Mouse (Mus musculus) intestine, embryonic 15.5 days (tissue): ENCODE measurements around the gene Sucla2. TPM values are rescaled to one million over a fixed set of nuclear protein-coding genes. Genes with fewer than 3 reads are reported as not detected.
A peak's percentile ranks its signal among the peaks of the same experiment; 100 is the strongest.
"Not testable (repeated sequence)": the region's sequence is repeated elsewhere in the genome, so short reads cannot be mapped to it uniquely, and the experiment has no call there.

ENCODE experiments used
- ATAC-seq: fragments of 200-750 bp; cut with Nextera tagmentation; 2 replicates; pipeline ENCODE4 v1.8.0; 2017; ENCODE audit warnings: moderate TSS enrichment, moderate library complexity
- H3K27ac ChIP-seq: fragments of 300-500 bp; sonication (generic); 2 replicates; pipeline ENCODE4 v1.5.1; 2015; ENCODE audit warnings: mild to moderate bottlenecking, inconsistent platforms
- H3K27me3 ChIP-seq: fragments of 300-500 bp; sonication (generic); replicated peaks from 2 replicates; pipeline ENCODE4 v1.6.1; 2015; ENCODE audit warnings: inconsistent platforms
- H3K36me3 ChIP-seq: fragments of 300-500 bp; sonication (generic); 2 replicates; pipeline ENCODE4 v1.6.1; 2015; ENCODE audit warnings: inconsistent platforms
- H3K4me1 ChIP-seq: fragments of 300-500 bp; sonication (generic); replicated peaks from 2 replicates; pipeline ENCODE4 v1.6.1; 2015; ENCODE audit warnings: inconsistent platforms
- H3K4me2 ChIP-seq: fragments of 300-500 bp; sonication (generic); replicated peaks from 2 replicates; pipeline ENCODE4 v1.6.1; 2015; ENCODE audit warnings: mild to moderate bottlenecking, inconsistent platforms
- H3K4me3 ChIP-seq: fragments of 300-500 bp; sonication (generic); replicated peaks from 2 replicates; pipeline ENCODE4 v1.5.1; 2015; ENCODE audit warnings: inconsistent platforms
- H3K9ac ChIP-seq: fragments of 300-500 bp; sonication (generic); 2 replicates; pipeline ENCODE4 v1.6.1; 2015; ENCODE audit warnings: inconsistent platforms
- H3K9me3 ChIP-seq: fragments of 300-500 bp; sonication (generic); 2 replicates; pipeline ENCODE4 v1.6.1; 2016; ENCODE audit warnings: inconsistent platforms
- WGBS: fragments of 180-500 bp; shearing (Covaris S2); methylation state at CpG from one replicate; pipeline ENCODE4 v1.1.7; 2015; 5-methylcytosine and 5-hydroxymethylcytosine counted together
- polyA plus RNA-seq: library from polyadenylated mRNA; unstranded; fragments of >200 nt; fragmentation: Nextera tagmentation; extraction: Ambion mirVana; gene quantifications from 2 replicates; pipeline ENCODE4 v1.2.1, GENCODE M21; 2015

Gene Sucla2
- polyA plus RNA-seq, 1 experiment from 2014 or later, result 132 TPM

GRCm38 (mm10) chr14:73533755-73534465, 8.8 kb downstream of the Sucla2 start:
- H3K4me1 ChIP-seq, result no peaks in the 10 kb centered on the region
- no peaks in the 10 kb centered on the region for H3K27me3 ChIP-seq
- 68% methylated on average over 6 of the region's 6 CpGs for WGBS
- no peak overlapping the region for H3K9ac ChIP-seq
- H3K9me3 ChIP-seq, result no peaks in the 10 kb centered on the region
- ATAC-seq, result no peak
- no peak overlapping the region for H3K4me2 ChIP-seq
- no peak overlapping the region for H3K27ac ChIP-seq
- H3K36me3 ChIP-seq, result no peaks in the 10 kb centered on the region
- H3K4me3 ChIP-seq, result no peak overlapping the region

GRCm38 (mm10) chr14:73535641-73536040, 10.5 kb downstream of the Sucla2 start:
- Histone ChIP-seq H3K36me3 (no peaks in the 10 kb centered on the region), H3K4me2 (no peak overlapping the region), H3K4me3 (no peak overlapping the region), H3K9ac (no peak overlapping the region), H3K9me3 (no peaks in the 10 kb centered on the region), H3K27ac (no peak overlapping the region), H3K4me1 (no peaks in the 10 kb centered on the region), H3K27me3 (no peaks in the 10 kb centered on the region)
- 88% methylated on average over 2 of the region's 2 CpGs for WGBS
- no peak for ATAC-seq

GRCm38 (mm10) chr14:73543781-73544180, 18.7 kb downstream of the Sucla2 start:
- Histone ChIP-seq H3K27me3 (no peaks in the 10 kb centered on the region), H3K4me2 (no peak overlapping the region), H3K36me3 (no peaks in the 10 kb centered on the region), H3K27ac (no peak overlapping the region), H3K9ac (no peak overlapping the region), H3K4me3 (no peak overlapping the region), H3K4me1 (no peaks in the 10 kb centered on the region), H3K9me3 (no peaks in the 10 kb centered on the region)
- ATAC-seq, result no peak
- WGBS, result 80% methylated on average over 6 of the region's 6 CpGs

- no peaks in the 10 kb centered on the region; the same call in 1 of the 2 replicates for H3K4me1 ChIP-seq
- ATAC-seq, result no peak
- H3K9ac ChIP-seq, result no peak overlapping the region
- H3K9me3 ChIP-seq, result no peaks in the 10 kb centered on the region
- no peak overlapping the region for H3K4me2 ChIP-seq
- 64% methylated on average over 4 of the region's 4 CpGs for WGBS
- H3K4me3 ChIP-seq, result no peak overlapping the region
- no peak overlapping the region for H3K27ac ChIP-seq
- no peaks in the 10 kb centered on the region for H3K27me3 ChIP-seq
- H3K36me3 ChIP-seq, result no peaks in the 10 kb centered on the region
Observed at GRCm38 (mm10) chr14:73547034-73547433, 21.9 kb downstream of the Sucla2 start.

GRCm38 (mm10) chr14:73548051-73548450, 22.9 kb downstream of the Sucla2 start, which contains the start of gene Nudt15:
Gene Nudt15, minus strand, starts transcription at chr14:73548242.
- no peak for ATAC-seq
- no peaks in the 10 kb centered on the region for H3K36me3 ChIP-seq
- H3K4me1 ChIP-seq, result no peaks in the 10 kb centered on the region; the same call in 1 of the 2 replicates
- 86% methylated on average over 3 of the region's 3 CpGs for WGBS
- no peak within 1 kb of the TSS for H3K9ac ChIP-seq
- H3K4me3 ChIP-seq, result no peak within 1 kb of the TSS
- H3K27ac ChIP-seq, result no peak within 1 kb of the TSS
- no peaks in the 10 kb centered on the region for H3K9me3 ChIP-seq
- H3K27me3 ChIP-seq, result no peaks in the 10 kb centered on the region
- no peak within 1 kb of the TSS for H3K4me2 ChIP-seq

- no peaks in the 10 kb centered on the region for H3K36me3 ChIP-seq
- no peak overlapping the region for H3K9ac ChIP-seq
- WGBS, result 54% methylated on average over 3 of the region's 3 CpGs
- H3K27me3 ChIP-seq, result no peaks in the 10 kb centered on the region
- no peak overlapping the region for H3K27ac ChIP-seq
- H3K4me3 ChIP-seq, result no peak overlapping the region
- no peak overlapping the region for H3K4me2 ChIP-seq
- no peaks in the 10 kb centered on the region for H3K9me3 ChIP-seq
- H3K4me1 ChIP-seq, result peaks cover 5% of the 10 kb centered on the region
- no peak for ATAC-seq
Observed at GRCm38 (mm10) chr14:73550291-73550690, 25.2 kb downstream of the Sucla2 start.

- no peak overlapping the region for H3K9ac ChIP-seq
- no peak overlapping the region for H3K27ac ChIP-seq
- H3K9me3 ChIP-seq, result no peaks in the 10 kb centered on the region
- no peak for ATAC-seq
- H3K4me3 ChIP-seq, result no peak overlapping the region
- 62% methylated on average over 8 of the region's 8 CpGs for WGBS
- H3K36me3 ChIP-seq, result no peaks in the 10 kb centered on the region
- H3K4me1 ChIP-seq, result peaks cover 5% of the 10 kb centered on the region
- no peaks in the 10 kb centered on the region for H3K27me3 ChIP-seq
- no peak overlapping the region for H3K4me2 ChIP-seq
Observed at GRCm38 (mm10) chr14:73550732-73551131, 25.6 kb downstream of the Sucla2 start.

DNA sequence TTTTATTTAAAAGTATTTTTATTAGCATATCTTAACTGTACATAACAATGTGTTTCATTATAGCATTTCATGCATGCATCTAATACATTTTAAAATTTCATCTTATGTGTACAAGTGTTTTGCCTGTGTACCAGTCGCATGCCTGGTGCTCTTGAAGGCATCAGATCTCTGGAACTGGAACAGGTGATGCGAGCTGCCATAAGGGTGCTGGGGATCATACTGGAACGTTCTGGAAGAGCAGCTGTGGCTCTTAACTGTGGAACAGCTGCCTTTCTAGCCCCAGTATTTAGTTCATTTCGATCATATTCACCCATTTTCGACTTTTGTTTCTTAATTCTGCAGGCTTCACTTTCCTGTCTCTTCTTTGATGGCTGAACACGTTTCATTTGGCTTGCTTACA, 26.0 kb downstream of the Sucla2 start:
- no peaks in the 10 kb centered on the region for H3K9me3 ChIP-seq
- no peak overlapping the region for H3K27ac ChIP-seq
- H3K9ac ChIP-seq, result no peak overlapping the region
- H3K27me3 ChIP-seq, result no peaks in the 10 kb centered on the region
- H3K4me1 ChIP-seq, result peaks cover 5% of the 10 kb centered on the region
- no peak for ATAC-seq
- H3K4me2 ChIP-seq, result no peak overlapping the region
- H3K4me3 ChIP-seq, result no peak overlapping the region
- no peaks in the 10 kb centered on the region for H3K36me3 ChIP-seq
- WGBS, result 83% methylated on average over 6 of the region's 6 CpGs

DNA sequence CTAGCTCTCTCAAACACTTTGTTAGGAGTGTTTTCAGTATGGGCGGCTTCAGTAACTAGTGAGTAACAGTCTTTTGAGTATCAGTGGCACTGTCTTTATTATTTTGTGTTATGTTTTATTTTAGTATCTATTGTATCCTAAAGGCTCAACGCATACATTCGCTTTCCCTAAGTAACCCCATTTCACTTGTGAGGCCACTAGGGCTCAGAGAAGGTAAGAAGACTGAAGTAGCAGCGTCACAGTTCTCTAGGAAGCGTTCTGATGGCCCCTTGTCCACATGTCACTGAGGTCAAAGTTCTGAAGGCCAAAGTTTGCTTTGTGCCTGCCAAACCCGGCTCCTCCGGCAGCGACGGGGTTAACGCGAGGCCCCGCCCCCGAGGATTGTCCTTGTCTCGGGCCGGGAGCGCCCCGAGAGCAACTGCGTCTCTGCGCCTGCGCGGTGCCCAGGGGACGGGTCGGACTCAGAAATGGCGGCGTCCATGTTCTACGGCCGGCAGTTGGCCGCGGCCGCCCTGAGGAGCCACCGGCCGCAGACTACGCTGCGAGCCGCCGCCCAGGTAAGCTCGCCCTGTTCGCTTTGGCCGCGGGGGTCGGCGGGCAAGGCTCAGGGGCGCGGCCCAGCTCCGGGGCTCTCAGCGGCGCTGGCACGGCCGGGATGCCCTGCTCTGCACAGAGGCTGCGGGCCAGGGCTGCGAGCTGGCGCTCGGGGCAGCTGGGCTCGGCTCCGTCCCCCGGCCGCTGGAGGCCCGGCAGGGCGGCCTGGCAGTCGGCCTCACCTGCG, 27.4 kb downstream of the Sucla2 start:
- Histone ChIP-seq H3K27me3 (no peaks in the 10 kb centered on the region), H3K36me3 (no peaks in the 10 kb centered on the region), H3K4me2 (peak overlapping the region; percentile 64), H3K4me3 (peak overlapping the region; percentile 74), H3K9ac (peak overlapping the region; percentile 97), H3K9me3 (no peaks in the 10 kb centered on the region), H3K27ac (peak overlapping the region; percentile 79), H3K4me1 (peaks cover 5% of the 10 kb centered on the region)
- 4% methylated on average over 59 of the region's 61 CpGs for WGBS
- ATAC-seq, result peak; percentile 98

DNA sequence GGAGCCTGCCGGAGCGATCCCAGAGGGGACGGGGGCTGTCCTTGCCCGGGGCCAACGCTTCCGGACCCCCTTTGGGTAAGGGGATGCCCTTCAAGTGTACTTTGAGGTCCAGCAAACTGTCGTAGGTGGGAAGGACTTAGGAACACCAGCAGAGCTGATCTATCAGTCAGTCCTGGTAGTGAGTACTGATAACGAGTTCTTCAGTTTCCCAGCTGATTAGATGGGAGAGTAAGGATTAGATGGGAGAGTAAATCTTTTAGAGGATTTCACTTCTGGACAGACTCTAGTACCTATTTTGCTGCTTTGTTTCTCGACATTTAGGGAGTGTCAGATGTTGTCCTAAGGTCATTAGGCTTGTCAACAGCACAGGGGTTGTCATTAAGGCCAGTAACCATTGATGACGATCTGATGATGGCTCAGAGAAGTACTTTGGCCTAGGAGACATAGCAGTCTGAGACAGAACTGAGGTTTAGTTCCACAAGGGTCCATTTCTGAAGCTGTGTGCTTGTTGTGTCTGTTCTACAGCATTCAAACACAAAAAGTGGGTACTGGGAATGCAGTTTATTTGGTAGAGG, 28.1 kb downstream of the Sucla2 start:
- H3K27me3 ChIP-seq, result no peaks in the 10 kb centered on the region

DNA sequence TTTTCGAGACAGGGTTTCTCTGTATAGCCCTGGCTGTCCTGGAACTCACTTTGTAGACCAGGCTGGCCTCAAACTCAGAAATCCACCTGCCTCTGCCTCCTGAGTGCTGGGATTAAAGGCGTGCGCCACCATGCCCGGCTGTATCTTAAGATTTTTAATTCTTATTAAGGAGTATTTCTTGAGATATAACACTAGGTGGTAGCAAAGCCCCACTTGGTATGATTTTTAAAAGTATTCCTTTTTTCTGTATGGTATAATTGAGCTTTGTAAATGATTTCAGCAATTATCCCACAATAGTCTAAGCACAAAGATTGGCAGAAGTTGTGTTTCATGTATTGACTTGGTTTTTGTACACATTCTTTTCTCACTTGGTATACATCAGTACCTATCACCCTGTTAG, 44.7 kb downstream of the Sucla2 start:
- not testable (repeated sequence) for H3K9ac ChIP-seq, ATAC-seq, H3K27me3 ChIP-seq, H3K27ac ChIP-seq, H3K4me1 ChIP-seq, H3K9me3 ChIP-seq, H3K4me2 ChIP-seq, H3K36me3 ChIP-seq, H3K4me3 ChIP-seq
- 87% methylated on average over 4 of the region's 4 CpGs for WGBS

More for the DNA sequence above, 28.1 kb downstream of the Sucla2 start:
- H3K4me2 ChIP-seq, result peak overlapping the region; percentile 64
- H3K9me3 ChIP-seq, result no peaks in the 10 kb centered on the region
- H3K4me3 ChIP-seq, result peak overlapping the region; percentile 74
- WGBS, result under 1% methylated on average over 10 of the region's 10 CpGs
- ATAC-seq, result peak; percentile 65
- H3K4me1 ChIP-seq, result peaks cover 5% of the 10 kb centered on the region
- H3K27ac ChIP-seq, result peak overlapping the region; percentile 79
- H3K36me3 ChIP-seq, result no peaks in the 10 kb centered on the region
- H3K9ac ChIP-seq, result peak overlapping the region; percentile 97

DNA sequence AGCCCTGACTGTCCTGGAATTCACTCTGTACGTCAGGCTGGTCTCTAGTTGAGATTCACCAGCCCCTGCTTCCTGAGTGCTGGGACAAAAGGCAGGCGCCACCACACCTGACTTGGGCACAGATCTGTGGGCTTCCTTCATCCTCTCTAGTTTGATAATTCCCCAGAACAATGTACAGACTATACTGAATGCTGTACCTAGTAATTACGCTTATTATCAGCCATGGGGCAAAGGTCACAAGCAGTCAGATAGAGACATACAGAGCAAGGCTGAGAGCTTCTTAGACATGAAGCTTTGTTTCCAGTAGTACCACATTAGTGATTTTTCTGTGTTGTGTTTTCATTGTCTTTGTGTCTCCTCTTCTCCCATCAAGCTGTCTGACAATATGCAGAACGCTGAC, 46.0 kb downstream of the Sucla2 start:
- WGBS, result 70% methylated on average over 4 of the region's 4 CpGs
- Histone ChIP-seq H3K9ac (no peak overlapping the region), H3K9me3 (no peaks in the 10 kb centered on the region), H3K27me3 (no peaks in the 10 kb centered on the region), H3K4me1 (no peaks in the 10 kb centered on the region), H3K36me3 (peaks cover 13% of the 10 kb centered on the region; the same call in 1 of the 2 replicates), H3K4me3 (no peak overlapping the region), H3K4me2 (no peak overlapping the region), H3K27ac (no peak overlapping the region)
- ATAC-seq, result peak; percentile 94
